Mouse (Mus musculus): Measurements from ENCODE around the gene Anapc7.
"Not testable (repeated sequence)": the region's sequence is repeated elsewhere in the genome, so short reads cannot be mapped to it uniquely, and the experiment has no call there.

The Anapc7 gene

GRCm38 (mm10) chr5:122405537-122405936, 16.0 kb upstream of the Anapc7 start:
- no peak for DNase-seq (ENCODE audit: low read depth, low spot score)

- DNase-seq (ENCODE audit: low read depth, low spot score) = no peak
Observed at GRCm38 (mm10) chr5:122409692-122410645, 11.5 kb upstream of the Anapc7 start.

- no peak for DNase-seq (ENCODE audit: low read depth, low spot score)
Observed at GRCm38 (mm10) chr5:122411892-122412291, 9.6 kb upstream of the Anapc7 start.

GRCm38 (mm10) chr5:122412826-122413225, 8.7 kb upstream of the Anapc7 start:
- no peak for DNase-seq (ENCODE audit: low read depth, low spot score)

DNA sequence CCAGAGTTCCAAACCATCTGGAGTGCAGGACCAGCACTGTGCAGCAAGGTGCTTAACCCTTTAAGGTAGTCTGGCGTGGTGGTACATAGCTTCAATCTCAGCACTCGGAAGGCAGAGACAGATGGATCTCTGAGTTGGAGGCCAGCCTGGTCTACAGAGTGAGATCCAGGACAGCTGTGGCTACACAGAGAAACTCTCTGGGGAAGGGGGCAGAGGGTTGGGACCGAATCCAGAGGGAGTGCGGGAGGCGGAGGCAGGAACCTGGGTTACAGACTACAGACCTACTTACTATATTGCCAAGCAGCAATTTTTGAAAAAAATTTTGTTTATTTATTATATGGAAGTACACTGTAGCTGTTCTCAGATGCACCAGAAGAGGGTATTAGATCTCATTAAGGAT, 7.1 kb upstream of the Anapc7 start:
- no peak for DNase-seq (ENCODE audit: low read depth, low spot score)

GRCm38 (mm10) chr5:122415465-122415864, 6.0 kb upstream of the Anapc7 start:
- DNase-seq (ENCODE audit: low read depth, low spot score) = no peak

- not testable (repeated sequence) for DNase-seq (ENCODE audit: low read depth, low spot score)
Observed at GRCm38 (mm10) chr5:122420676-122421075, 817 bp upstream of the Anapc7 start.

- peak; percentile 77 for DNase-seq (ENCODE audit: low read depth, low spot score)
Observed at GRCm38 (mm10) chr5:122422071-122422964, 825 bp downstream of the Anapc7 start.

DNA sequence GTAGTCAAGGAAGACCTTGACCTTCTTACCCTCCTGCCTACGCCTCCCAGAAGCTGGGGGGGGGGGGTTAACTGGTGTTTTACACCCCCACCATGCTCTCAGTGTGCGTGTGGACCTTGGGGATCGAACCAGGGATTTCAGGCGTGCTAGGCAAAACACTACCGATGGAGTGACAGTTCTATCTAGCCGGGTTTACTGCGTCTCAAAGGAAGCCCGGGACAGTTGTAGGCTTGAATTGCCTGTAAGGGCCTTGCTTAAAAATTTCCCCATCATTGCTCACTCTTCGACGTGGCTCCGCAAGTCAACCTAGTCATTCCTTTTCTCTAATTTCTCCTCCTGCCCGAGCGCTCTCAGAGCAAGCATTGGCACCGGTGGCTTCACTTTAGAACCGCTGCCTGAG, 1.6 kb downstream of the Anapc7 start:
- DNase-seq (ENCODE audit: low read depth, low spot score) = no peak

GRCm38 (mm10) chr5:122425550-122425949, 4.1 kb downstream of the Anapc7 start:
- DNase-seq (ENCODE audit: low read depth, low spot score) = no peak

- DNase-seq (ENCODE audit: low read depth, low spot score) = no peak
Observed at GRCm38 (mm10) chr5:122430036-122430775, 8.7 kb downstream of the Anapc7 start.

DNA sequence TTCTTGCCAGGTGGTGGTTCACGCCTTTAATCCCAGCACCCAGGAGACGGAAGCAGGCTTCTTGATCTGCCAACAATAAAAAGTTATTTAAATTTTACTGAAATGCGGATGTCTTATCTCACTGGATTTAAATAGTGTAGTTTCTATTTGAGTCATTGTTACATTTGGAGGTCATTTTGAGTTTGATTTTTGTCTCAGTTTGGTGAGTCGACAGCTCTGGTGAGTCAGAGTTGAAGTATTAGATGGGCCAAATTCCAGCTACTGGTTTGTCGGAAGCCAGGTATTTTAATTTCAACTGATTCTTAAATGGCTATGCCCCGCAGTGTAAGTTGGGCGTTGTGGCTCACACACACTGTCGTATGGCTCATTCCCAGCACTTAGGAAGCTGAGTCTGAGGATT, 9.7 kb downstream of the Anapc7 start:
- DNase-seq (ENCODE audit: low read depth, low spot score) = no peak

DNA sequence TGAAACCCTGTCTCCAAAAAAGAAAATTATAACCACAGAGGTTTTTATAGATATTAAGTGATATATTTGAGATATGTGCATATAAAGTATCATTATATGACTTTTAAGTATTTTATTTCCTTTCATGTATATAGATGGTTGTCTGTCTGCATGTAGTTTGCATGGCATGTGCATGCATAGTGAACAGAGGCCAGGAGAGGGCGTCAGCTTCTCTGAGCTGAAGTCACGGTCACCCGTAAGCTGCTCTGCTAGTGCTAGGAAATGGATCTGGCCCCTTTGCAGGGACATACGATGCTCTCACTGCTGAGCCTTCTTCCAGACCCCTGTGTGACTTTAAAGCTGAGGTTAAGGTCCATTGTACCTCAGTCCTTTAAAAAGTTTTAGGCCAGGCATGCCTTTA, 13.0 kb downstream of the Anapc7 start:
- no peak for DNase-seq (ENCODE audit: low read depth, low spot score)

DNA sequence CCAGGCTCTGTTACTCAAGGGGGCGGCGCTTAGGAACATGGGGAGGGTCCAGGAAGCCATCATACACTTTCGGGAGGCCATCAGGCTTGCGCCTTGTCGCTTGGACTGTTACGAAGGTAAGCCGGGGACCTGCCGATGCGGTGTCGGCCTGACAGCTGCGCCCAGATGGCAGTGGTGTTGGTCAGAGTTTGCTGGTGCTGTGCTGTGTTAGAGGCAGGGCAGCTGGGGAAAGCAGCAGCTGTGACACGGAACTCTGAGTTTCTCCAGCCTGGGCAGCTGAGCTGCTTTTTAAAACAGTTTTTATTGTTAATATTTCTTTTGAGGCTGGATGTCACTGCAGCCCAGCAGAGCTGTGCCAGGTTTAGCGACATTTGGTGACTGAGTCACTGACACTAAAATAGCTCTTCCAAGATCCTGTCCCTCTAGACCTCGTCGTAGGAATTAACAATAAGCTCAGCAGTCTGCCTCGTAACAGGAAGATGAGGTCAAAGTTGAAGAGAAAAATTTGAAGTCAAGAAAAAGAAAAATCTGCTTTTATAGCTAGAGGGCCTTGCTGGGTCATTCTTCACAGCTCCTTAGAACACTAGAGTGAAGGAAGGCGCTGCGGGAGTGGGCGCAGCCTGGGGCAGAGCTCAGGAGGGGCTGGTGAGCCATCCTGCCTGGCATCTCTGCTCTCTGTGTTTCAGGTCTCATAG, 18.1 kb downstream of the Anapc7 start:
- no peak for DNase-seq (ENCODE audit: low read depth, low spot score)

DNA sequence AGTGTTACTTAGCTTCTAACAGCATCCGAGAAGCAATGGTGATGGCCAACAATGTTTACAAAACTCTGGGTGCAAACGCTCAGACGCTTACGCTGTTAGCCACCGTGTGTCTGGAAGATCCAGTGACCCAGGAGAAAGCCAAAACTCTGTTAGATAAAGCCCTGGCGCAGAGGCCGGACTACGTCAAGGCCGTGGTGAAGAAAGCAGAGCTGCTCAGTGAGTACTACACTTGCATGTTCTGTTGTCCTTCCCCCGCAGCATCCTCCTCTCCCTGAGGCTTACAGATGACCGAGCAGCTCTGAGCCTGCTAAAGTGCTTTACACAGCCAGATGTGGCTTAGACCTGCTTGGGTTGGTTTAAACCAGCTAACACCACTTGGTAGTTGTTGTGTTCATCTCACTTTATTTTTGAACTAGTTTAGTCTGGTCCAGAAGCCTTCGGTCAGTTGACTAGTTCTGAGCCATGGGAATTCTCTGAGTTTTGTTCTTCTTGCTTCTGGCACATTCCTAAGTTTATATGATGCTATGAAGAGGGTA, 18.7 kb downstream of the Anapc7 start:
- DNase-seq (ENCODE audit: low read depth, low spot score) = no peak

DNA sequence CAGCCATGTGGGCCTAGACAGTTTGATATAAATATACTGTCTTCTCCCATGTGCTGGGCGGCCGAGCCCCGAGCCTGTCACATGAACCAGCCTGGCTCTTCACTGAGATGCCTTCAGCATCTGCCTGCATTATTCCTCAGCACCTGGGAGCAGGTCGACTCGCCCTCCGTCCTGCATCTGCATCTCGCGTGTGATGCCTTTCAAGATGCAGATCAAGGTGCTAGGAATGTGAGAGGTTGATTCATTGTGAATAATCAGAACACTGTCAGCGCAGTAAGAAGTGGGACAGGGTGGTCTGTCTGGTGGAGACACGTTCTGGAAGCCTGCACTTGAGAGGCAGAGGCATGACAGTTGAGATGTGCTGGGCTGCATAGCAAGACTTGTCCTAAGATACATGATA, 23.0 kb downstream of the Anapc7 start:
- DNase-seq (ENCODE audit: low read depth, low spot score) = no peak

DNA sequence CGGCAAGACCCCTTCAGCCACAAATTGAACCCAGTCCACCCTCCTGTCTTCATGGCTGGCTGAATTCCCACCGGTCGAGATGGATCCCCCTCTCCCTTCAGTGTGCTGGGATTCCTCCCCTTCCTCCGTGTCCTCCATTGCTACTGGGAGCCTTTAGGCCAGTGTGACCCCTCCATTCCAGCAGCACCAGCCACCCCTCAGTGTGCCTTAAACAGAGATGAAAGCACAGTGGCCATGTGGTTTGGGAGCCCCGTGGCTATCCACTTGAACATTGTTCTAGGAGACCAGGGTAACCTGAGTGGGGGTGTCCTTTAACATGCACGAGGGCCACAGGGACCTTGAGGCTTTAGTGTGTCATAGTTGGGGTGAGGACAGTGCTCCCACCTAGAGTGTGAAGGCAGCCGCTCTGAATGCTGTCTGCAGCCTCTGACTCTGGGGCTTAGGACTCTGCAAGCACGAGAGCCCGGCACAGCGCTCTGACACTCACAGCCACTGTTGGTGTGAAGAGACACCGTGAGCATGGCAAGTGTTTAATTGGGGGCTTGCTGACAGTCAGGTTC, 23.6 kb downstream of the Anapc7 start:
- DNase-seq (ENCODE audit: low read depth, low spot score) = no peak

DNA sequence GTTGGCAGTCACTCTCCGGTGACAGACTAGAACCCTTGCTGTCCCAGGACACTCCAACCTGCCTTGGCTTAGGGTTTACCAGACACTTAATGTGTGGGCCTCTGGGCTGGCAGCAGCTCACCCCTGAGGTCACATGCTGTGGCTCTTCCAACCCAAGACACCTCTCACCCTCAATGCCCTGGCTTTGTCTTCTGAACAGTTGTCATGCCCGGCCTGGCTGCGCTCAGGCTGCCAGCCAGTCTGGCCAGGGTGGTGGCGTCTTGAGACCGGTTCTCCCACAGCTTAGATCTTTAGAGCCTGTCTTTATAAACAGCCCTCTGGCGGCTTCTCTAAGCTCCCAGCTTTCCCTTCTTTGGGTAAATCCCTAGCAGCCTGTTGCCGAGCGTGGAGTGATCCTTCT, 26.4 kb downstream of the Anapc7 start:
- no peak for DNase-seq (ENCODE audit: low read depth, low spot score)

DNA sequence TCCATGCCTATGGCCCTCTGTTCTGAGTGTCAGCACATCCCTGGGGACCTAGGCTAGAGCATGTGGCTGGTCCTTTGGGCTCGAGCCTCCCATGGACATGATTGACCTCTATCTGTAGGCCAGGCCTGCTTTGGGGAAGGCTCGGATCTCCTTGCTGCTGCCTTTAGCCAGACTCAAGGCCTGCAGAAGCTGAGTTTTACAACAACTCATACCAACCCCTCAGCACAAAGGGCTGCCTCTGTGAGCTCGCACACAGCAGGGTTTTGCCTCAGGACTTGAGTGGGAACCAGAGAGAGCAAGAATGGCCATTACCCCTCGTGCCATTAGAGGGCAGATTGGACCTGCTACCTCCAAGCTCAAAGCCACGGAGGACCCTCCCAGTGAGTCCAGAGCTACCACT, 27.4 kb downstream of the Anapc7 start:
- DNase-seq (ENCODE audit: low read depth, low spot score) = no peak

DNA sequence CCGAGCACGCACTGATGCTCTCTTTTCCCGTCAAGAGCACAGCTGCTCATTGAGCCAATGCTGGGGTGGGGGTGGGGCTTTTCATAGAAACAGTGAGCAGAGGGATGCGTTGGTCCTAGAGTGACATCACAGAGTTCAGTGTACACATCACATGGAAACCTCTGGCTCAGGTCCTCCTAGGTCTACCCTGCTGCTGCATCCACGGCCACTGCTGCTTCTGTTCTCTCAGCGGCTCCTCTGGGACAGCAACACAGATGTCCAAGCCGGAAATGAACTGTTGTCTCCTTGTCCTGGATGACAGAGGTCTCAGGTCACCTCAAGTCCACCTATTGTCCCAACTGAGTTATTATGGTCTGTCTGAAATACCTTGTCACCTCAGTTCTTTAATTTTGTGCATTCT, 28.5 kb downstream of the Anapc7 start:
- DNase-seq (ENCODE audit: low read depth, low spot score) = no peak

GRCm38 (mm10) chr5:122450913-122451317, 29.4 kb downstream of the Anapc7 start:
- DNase-seq (ENCODE audit: low read depth, low spot score) = no peak

Measured in embryo, embryonic 11.5 days (tissue).